Mouse (Mus musculus) adrenal gland (tissue): ENCODE measurements around the gene Frmpd2.
"Not testable (repeated sequence)": the region's sequence is repeated elsewhere in the genome, so short reads cannot be mapped to it uniquely, and the experiment has no call there.

Source experiments
- intact Hi-C: fragments of 180-260 bp; cut with DNase I; formaldehyde crosslinking; loops from one replicate; pipeline ENCODE4 v1.15.1; 2025
- long read RNA-seq, 2 experiments: library from polyadenylated mRNA; unstranded; transcript quantifications; one replicate each; pipeline ENCODE4 v2.0.0; 2020; ENCODE audit warnings: borderline replicate concordance in 1 of 2; ENCODE audit not compliant: insufficient replicate concordance in 1 of 2

The Frmpd2 gene
- long read RNA-seq, experiment 1, partial matches to known transcripts, result 1 of 1 reads
- long read RNA-seq, experiment 1, other reads (novel, unspliced or antisense), result 0 of 1 reads
- long read RNA-seq, experiment 2, result 0 reads

- intact Hi-C loops, result no loop called here
These were observed at the start of gene Frmpd2 for GRCm38 (mm10) chr14:33471331-33471730. Gene Frmpd2 (plus strand): TSS chr14:33471696.

- intact Hi-C loops, result no loop called here
These were observed 48.5 kb upstream of the Frmpd2 start for GRCm38 (mm10) chr14:33423003-33423402.

- intact Hi-C loops, result no loop called here
These were observed 47.4 kb upstream of the Frmpd2 start for GRCm38 (mm10) chr14:33424124-33424523.

- intact Hi-C loops, result not testable (repeated sequence)
These were observed 39.0 kb upstream of the Frmpd2 start for GRCm38 (mm10) chr14:33432485-33432884.

- intact Hi-C loops, result no loop called here
These were observed 27.7 kb upstream of the Frmpd2 start for GRCm38 (mm10) chr14:33443780-33444179.

GRCm38 (mm10) chr14:33445962-33446361, 25.5 kb upstream of the Frmpd2 start:
- intact Hi-C loops, result no loop called here

GRCm38 (mm10) chr14:33446561-33447023, 24.9 kb upstream of the Frmpd2 start:
- intact Hi-C loops, result no loop called here

- intact Hi-C loops, result no loop called here
These were observed 24.4 kb upstream of the Frmpd2 start, which contains the start of gene Mapk8 for GRCm38 (mm10) chr14:33447027-33447569. Gene Mapk8 (minus strand): TSS chr14:33447158.

GRCm38 (mm10) chr14:33448276-33448675, 23.2 kb upstream of the Frmpd2 start:
- intact Hi-C loops, result no loop called here

GRCm38 (mm10) chr14:33449296-33449840, 22.1 kb upstream of the Frmpd2 start:
- intact Hi-C loops, result no loop called here

GRCm38 (mm10) chr14:33450331-33450730, 21.2 kb upstream of the Frmpd2 start:
- intact Hi-C loops, result no loop called here

GRCm38 (mm10) chr14:33463658-33464057, 7.8 kb upstream of the Frmpd2 start:
- intact Hi-C loops, result no loop called here

GRCm38 (mm10) chr14:33467766-33468165, 3.7 kb upstream of the Frmpd2 start:
- intact Hi-C loops, result no loop called here

GRCm38 (mm10) chr14:33474461-33474860, 3.0 kb downstream of the Frmpd2 start:
- intact Hi-C loops, result no loop called here

- intact Hi-C loops, result no loop called here
These were observed 4.7 kb downstream of the Frmpd2 start for GRCm38 (mm10) chr14:33476094-33476760.

GRCm38 (mm10) chr14:33481991-33482390, 10.5 kb downstream of the Frmpd2 start:
- intact Hi-C loops, result no loop called here

GRCm38 (mm10) chr14:33487805-33488550, 16.5 kb downstream of the Frmpd2 start:
- intact Hi-C loops, result no loop called here

GRCm38 (mm10) chr14:33495226-33495625, 23.7 kb downstream of the Frmpd2 start:
- intact Hi-C loops, result no loop called here

- intact Hi-C loops, result no loop called here
These were observed 25.9 kb downstream of the Frmpd2 start for GRCm38 (mm10) chr14:33497418-33497817.

- intact Hi-C loops, result no loop called here
These were observed 27.4 kb downstream of the Frmpd2 start for GRCm38 (mm10) chr14:33498849-33499248.

GRCm38 (mm10) chr14:33500631-33501030, 29.1 kb downstream of the Frmpd2 start:
- intact Hi-C loops, result no loop called here

GRCm38 (mm10) chr14:33503311-33503710, 31.8 kb downstream of the Frmpd2 start:
- intact Hi-C loops, result no loop called here
